Mouse (Mus musculus) inflammation-experienced regulatory T-cells, adult 6 months (primary cell): Measurements from ENCODE around the gene Zranb3. TPM values are rescaled to one million over a fixed set of nuclear protein-coding genes. Genes with fewer than 3 reads are reported as not detected.
A peak's percentile ranks its signal among the peaks of the same experiment; 100 is the strongest.
"Not testable (repeated sequence)": the region's sequence is repeated elsewhere in the genome, so short reads cannot be mapped to it uniquely, and the experiment has no call there.

ENCODE experiments used
- ATAC-seq: one replicate; pipeline ENCODE4 v1.8.0; 2017
- polyA plus RNA-seq, 3 experiments: library from polyadenylated mRNA; unstranded; fragments of 100-300 nt; shearing (Covaris generic); gene quantifications; one replicate each; pipeline ENCODE4 v1.2.1; 2017

Gene Zranb3
- polyA plus RNA-seq: 1 to 10 TPM in 2 of 3 experiments, under 1 TPM in 1; 0.94 to 5.1 (median 1.6) TPM

DNA sequence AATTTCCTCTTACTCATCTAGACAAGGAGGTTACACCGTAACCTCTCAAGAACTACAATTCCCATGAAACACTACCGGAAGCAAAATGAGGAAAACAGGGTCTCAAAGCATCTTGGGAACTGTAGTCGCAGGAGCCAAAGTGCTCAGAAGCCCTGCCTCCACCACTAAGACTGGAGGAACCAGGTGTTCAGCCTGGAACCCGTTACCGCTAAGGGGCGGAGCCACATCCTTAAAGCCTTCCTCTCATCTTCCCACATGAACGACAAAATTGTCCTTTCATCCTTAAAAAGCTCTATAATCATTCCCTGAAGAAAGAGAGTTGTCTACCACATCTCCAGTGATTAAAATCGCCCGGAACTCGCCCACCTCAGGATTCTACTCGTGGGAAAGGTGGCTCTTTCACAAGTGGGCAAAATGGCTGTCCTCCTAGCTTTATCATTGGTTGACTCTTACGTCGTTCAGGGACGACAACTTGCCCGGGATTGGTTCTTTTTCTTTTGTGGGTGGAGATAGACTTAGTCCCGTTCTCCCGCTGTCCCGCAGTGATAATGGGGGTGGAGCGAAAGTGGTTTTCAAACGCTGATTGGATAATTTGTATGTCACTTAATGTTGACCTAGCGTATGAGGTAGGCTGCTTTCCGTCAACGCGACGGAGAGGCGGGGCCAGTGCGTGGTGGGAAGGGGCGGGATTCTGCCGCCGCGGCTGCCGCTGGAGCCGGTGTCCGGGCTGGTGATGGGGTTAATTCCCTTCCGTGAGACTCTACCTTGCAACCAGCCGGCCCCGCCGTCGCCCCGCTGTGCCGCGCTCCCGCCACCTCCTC is at the start of gene Zranb3, which contains the start of gene R3hdm1:
TSS of gene Zranb3 (minus strand) at position 407 of the 821 bp plus-strand sequence.
TSS of gene R3hdm1 (plus strand) at position 661 of the 821 bp plus-strand sequence.
- ATAC-seq: peak; percentile 88

DNA sequence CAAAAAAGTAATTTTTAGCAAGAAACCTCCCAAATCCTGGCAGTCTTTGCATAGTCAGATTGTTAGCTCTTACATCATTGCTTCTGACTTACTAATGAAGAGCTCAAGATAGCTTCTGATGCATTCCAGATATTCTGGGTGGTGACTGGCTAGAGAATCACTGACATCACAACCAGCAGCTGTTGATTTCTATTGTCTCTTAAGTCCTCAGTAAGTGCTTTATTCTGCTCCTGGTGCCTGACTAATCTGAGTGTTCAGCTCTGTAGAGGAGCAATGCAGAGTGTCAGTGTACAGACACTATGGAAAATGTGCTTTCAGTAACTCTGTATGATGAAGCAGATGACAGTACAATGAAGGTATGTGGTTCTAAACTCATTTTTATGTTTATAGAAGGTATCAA is 38.9 kb upstream of the Zranb3 start:
- ATAC-seq: no peak

DNA sequence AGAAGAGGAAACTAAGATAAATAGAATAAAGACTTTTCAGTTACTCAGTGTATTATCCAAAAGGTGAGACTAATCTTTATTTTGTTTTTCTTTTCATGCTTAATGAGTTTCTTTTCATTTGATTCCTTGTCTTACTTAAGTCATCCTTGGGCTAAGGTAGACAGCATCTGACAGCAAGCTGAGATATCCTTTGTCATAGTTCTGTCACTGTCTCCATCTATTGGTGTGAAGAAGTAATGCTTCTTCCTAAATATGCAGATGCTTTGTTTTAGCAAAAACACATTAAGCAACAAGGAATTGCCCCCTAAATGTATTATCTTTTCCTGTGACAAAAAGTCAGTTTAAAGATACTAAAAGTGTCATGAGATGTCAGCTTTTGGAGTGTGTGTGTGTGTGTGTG is 38.2 kb upstream of the Zranb3 start:
- no peak for ATAC-seq

DNA sequence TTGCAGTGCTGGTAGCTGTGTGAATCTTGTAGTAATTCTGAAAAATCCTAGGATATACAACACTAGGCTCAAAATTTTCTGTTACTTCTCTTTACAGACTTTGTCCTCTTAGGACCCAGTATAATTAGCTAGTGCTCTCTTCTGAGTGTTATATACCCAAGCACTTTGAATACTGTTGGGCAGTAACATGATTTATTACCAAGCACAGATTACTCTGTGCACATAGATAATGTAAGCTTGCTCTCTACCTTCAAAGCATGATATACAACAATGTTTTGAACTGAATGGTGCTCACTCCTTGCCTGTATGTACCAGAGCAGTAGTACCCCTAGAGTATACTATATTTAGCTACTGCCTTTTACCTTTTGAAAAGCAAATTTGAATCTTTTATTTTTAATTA is 33.4 kb upstream of the Zranb3 start:
- not testable (repeated sequence) for ATAC-seq

DNA sequence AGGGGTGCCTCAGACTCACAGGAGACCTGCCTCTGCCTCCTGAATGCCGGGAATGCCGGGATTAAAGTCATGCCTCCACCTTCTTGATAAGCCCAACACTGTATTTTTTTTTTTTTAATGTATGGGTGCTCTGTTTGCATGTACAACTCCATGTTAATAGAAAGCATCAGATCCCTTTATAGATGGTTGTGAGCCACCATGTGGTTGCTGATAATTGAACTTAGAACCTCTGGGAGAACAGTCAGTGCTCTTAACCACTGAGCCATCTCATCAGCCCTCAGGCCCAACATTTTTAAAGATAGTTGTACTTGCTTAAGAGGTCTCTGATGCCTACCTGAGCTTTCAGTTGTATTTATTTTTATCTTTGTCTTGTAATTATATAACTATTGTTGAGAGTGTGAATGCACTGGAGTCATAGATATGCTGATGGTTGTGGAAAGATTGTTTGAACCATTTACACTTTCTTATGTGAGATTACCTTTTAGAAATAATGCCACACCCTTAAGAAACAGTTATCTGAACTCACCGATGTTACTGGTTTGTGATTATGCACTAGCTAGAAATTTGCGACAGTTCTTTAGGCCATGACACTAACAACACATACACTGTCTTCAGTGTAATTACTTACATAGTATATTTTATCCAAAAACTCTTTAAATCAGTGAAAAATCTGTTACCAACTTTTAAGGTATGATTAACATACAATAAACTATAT is 18.2 kb upstream of the Zranb3 start:
- no peak for ATAC-seq

DNA sequence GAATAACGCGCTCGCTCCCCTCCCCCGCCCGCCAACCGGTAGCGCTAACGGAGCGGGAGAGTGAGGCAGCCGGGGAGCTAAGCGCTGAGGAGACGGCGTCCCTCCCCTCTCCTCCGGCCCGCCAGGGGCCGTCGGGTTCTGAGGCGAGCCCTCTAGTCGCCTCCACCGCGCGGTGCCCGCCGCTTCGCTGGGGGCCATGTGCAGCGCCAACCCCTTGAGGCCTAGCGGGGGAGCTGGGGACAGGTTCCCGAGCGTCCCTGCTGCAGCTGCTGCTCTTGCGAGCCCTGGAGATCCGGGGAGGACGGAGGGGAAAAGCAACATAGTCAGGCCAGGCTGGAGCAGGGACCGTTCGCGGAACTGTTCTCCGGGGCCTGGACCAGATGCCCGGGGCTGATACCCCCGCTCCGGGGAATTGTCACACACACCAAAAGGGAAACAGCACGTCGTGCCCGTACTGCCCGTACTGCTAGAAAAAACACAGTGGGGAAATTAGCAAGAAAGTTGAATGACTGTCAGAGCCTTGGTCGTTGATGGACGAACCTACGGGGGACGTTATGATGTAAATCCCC is 757 bp upstream of the Zranb3 start:
- no peak for ATAC-seq

DNA sequence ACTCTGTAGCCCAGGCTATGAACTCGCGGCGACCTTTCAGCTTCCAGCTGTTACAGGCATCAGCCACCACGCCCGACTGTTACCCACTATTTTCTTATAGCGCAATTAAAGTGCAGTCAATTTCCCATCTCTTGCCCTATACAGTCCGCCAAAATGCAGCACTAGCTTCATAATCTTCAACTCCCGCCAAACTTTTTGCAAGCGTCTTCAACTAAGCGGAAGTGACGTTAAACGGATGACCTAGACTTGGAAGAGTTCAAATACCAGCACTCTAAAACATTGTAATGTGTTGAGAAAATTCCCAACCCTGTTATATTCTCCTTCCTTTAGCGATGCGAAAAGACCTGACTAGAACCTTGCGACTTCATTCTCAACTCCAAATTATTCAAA is 601 bp downstream of the Zranb3 start:
- ATAC-seq: peak; percentile 38

DNA sequence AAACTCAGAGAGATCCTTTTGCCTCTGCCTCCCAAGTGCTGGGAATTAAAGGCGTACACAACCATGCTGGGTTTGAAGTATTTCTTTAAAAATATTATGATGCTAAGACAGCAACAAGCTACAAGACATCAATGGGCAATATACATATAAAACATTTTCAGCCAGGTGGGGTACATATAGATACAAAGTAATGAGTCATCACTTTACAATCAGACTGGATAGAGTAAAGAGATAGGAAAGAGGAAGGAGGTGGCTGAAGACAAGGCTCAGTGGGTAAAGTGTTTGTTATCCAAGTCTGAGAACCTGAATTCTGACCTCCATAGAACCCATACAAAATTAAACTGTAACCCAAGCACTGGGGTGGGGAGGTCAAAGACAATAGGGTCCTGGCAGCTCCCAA is 4.5 kb downstream of the Zranb3 start:
- no peak for ATAC-seq

DNA sequence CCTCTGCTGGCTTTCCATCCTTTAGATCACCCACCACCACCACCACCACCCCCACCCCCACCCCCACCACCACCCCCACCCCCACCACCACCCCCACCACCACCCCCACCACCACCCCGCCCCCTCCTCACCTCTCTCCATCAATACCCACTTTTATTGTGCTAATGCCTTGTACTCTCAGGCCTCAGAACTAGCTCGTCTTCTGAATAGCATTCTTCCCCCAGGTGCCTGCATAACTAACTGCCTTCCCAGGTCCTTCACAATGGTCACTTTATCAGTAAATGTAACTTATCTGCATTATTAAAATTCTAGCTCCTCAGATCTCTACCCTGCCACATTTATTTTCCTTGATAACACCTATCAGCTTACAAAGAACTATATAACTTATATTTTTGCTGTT is 8.2 kb downstream of the Zranb3 start:
- no peak for ATAC-seq

DNA sequence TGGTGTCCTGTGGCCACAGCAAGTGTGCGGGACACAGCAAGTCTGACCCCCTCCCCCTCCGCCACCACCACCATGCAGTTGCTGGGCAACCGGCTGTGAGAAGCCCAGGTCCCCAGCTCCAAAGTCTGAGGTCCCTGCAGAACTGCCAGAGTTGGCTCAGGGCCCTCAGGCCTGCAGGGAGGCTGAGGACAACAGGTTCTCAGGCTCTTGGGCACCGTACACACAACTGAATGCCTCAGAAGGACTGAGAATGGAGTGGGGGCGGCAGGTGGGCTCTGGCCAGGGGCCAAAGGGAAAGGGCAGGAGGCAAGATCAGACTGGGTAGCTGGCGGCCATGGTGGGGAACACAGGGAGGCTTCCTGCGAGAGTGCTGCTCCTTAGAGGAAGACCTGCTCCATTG is 20.0 kb downstream of the Zranb3 start:
- no peak for ATAC-seq

DNA sequence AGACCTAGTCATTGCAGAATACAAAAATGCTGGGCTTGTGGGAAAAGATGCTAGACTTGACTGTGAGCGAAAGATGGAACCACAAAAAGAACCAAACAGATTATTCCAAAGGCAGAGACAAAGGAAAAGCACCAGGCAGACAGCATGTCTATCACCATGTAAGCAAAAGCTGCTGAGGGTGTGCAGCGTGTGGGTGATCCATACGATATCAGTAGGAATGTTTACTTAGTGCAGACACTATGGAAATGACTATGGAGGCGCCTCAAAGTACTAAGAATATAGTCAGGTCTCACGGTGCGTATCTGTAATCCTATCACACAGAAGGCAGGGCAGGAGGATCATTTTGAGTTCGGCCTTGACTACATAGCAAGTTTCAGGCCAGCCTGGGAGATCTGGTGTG is 21.0 kb downstream of the Zranb3 start:
- no peak for ATAC-seq

DNA sequence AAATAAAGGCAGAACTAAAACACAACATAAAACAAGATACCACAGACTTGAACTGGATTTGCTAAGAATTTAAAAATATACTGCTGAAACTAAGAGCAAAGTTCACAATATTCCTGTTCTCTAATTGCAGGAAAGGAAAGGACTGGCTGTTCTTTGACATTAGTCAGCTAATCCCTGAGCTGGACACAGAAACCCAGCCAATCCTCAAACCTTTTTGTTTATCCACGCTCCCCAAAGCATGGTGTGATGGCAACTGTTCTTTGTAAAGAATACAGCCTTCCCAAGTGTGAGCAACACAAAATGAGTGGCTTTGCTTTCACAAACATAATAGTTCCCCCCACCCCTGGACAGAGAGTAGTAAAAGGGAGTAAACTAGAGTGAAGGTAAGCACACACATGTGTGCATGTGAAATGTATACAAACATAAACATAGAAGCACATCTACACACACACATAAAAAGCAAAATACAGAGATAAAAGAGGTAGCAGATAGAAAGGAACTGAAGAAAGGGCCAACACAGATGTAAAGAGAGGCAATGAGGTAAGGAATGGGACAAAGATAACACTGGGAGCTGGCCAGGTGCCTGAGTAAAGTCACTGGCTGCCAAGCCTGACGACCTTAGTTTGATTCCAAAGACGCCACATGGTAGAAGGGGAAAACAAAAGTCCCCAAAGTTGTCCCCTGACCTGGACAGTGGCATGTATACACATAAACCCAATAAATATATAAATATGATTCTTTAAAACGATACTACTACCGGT is 21.7 kb downstream of the Zranb3 start:
- ATAC-seq: no peak

DNA sequence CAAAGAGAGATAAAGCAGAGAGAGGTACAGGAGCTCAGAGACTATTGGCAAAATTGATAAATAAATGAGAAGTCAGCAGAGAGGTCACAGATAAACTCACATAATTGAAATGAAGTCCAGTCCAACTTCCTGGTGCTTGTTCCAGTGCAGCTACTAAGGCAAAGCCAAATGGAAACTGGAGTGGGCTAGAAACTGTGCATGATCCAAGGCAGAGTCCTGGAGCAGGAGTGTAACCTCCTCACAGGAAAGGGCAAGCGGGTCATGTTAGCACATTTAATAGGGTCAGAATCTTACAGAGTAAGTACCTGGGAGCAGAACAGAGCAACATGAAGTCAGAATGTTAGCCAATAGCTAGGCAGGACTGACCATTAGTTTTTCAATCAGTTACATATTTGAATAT is 24.2 kb downstream of the Zranb3 start:
- no peak for ATAC-seq

DNA sequence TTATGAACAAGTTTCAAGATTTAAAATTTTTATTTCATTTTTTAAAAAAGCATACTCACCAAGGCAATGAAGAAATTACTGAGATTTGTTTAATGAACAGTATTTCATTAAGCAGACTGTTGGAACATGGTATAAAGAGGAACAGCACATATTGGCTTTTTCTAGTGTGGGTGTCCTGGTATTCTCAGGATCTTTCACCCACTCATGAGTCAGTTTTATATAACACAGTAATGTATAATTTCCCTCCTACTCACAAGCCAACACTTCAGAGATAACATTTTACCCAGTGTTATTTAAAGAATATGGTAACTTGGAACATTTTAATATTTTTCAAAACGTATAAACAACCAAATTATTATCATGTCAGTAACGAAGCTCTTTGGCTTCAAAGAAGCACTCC is 25.1 kb downstream of the Zranb3 start:
- ATAC-seq: no peak

DNA sequence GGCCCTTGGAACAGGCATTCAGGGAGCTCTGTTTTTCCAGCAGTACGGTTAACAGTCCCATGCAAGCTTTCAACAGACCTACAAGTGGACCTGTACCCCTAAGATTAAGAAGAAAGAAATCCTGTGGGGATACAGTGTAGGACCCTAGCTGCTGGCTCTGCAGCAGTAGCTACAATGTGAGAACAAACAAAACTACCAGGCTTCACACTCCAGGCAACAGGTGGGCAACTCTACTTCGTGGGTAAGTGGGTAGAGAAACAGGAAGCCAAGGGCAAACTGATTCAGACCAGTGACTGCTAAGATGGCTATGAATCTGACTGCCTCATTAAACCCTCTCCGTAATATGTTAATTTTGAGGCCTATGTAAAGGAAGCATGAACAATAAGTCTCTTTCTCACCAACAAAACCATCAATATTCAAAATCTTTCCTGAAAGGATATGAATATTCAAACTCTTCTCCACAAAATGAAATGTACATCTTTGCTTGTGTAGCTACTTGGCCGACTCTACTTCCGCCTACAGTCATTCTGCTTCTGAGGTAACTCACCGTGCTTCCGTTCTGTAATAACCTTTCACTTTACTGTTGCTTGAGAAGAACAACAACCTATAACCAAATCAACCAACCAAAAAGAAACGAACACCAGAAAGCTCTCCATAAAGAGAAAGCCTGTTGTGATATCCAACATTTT is 25.9 kb downstream of the Zranb3 start:
- ATAC-seq: peak; percentile 80

DNA sequence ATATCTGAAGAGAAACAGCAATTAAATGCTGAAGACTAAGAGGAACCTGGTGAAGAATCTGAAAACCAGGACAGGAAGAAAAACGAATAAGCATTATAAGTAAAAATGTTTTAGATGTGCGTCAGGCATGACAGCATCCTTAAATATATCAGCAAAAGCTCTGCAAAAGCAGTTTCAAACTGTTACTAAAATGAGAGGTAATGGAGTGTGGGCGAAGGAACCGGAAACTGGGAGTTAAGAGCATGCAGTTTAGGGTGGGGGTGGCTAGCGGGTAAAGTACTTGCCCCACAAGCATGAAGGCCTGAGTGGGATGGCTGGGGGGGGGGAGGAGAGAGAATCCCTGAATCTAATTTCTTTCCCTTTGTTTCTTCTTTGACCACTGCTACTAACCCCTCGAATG is 29.8 kb downstream of the Zranb3 start:
- no peak for ATAC-seq

DNA sequence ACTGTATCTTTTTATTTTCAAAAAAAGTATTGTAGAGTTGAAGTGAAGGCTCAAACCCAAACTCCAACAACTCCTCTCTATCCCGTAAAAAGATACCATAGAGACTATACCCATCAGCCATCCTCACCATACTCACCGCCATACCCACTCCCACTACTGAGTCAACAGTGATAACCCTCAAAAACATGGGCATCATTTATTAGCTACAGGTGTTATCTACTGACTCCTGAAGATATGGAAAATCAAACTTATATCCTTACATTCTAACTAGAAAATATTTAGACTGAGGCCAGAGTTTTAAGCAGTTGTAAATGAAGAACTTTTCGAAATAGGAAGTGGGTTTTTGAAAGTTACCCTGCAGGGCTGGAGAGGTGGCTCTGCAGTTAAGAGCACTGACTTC is 32.8 kb downstream of the Zranb3 start:
- no peak for ATAC-seq

DNA sequence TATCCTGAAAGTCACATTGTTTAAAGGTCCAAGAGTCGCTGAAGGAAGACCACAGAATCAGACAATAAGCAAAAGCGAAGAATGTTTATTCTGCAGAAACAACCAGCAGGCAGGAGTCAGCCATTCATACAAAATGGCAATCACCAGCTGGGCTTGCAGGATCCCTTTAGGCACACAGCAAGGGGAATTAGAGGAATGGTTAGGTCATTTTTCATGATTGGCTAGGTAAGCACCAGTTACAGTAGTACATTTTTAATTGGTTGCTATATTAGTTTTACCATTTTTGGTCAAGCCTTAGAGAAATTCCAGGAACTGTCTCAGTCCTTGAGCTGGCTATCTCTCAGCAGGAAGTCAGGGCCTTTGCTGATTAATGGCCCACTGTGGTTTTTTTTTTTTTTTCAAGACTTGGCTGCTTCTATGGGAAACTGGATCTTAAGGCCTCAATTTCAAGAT is 33.9 kb downstream of the Zranb3 start:
- no peak for ATAC-seq

DNA sequence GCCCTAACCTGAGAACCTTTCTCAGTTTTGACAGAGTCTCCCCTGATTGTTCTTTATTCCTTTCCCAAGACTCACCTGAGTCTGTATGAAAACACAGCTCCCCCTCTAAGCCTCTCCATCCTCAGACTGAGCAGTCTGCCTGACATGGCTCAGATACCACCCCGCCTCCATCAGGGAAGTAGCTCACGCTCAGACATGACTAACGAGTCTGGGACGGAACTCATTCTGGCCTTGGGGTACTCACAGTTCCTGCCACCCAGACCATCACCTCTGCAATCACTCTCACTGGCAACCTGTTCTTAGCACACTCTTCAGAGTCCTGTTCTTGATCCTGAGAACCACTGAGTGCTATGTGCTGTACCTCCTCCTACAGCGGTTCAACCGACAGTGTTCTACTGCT is 38.1 kb downstream of the Zranb3 start:
- no peak for ATAC-seq

DNA sequence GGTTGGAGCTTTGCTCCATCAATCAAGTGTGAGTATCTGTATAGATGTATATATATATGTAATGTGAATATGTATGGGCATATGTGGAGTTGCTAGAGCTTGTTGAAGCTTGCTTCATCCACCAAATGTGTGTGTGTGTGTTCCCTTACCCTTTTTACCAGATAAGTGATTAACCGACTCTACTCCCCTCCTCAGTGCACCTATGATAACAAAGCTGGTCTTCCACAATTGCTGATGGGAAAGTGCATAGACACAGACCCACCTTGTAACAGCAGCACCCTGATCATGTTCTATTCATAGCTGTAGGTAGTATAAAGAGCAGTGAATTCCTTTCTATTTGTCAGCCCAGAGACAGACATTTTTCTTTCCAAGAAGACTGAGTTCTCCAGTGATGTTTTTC is 40.7 kb downstream of the Zranb3 start:
- no peak for ATAC-seq

DNA sequence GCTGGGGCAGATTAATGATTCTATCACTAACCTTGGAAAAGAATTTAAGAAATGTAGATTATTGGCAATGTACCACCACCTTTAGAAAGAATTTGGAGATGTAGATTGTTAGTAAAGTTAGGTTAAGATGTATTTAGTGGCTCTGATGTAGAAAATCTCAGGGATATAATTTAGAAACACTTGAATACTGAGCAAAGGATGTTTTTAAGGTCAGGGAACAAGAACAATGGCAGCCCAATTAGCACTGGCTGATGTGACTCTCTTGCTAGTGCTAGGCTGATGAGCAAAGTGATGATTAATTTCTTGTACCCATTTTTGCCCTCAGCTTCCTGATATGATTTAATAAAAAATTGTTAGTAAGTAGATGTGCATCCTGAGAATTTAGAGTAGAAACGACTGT is 41.4 kb downstream of the Zranb3 start:
- ATAC-seq: no peak

DNA sequence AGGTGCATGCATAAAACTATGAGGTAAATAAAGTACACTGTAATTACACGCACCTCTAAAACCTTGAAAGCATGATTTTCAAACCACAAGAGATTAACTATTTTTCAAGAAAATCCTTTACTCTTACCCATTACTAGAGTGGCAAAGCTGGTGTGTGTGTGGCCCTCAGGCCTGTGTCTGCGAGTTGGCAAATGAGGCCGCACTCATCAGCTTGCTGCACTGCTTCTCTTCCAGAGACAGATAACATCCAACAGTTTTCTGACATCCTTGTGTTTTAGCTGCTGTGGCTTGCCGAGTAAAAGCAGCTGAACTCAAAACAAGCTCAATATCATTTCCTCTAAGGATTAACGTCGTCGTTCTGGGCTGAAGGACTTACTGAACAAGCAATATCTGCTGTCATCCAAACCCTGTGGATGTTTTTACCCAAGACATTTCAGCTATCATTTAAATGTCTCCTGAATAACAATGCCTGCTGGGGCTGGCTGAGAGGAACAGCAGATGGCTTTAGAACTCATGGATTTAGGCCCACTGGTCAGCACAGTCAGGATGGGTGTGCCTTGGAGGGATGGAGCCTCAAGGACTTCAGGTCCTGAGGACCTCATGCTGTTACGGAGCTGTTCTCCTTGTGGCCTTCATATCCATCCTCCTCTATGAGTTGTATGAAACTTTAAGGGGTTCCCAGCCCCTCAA is 42.0 kb downstream of the Zranb3 start:
- no peak for ATAC-seq
